Mouse (Mus musculus): ENCODE measurements at regions not wholly inside any gene's neighbourhood (a gene's known extent, or its start where the extent isn't known, plus 50 kb on each side); places are given as distances from the start of the nearest gene placed in this dataset.

DNA sequence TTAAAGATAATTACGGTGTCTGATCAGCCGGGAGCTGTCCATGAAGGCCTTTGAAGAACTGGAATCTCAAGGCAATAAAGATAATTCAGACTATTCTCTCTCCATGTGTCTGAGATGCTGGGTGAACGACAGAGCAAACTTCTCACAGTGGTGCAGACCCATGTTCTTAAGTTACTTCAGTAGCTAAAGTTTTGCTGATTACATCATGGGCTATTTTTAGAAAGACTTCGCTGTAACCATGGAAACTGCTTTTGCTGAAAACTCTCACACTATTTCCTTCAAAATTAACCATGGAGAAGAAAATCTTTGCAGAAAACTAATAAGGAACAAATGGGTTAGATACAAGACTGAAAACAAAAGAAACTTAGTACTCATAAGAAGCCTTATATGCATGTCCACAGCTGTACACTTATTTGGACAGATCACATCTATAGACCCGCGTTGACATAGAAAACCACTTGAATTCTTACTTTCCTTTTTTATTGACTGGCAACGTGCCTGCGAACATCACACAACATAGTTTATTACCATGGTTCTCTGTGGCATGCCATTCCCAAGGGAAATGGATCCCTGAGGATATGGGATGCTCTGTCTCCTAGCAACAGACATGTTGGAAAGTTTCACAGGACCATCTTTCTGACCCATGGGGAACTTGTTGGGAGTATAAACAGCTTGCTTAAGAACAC lies 432.8 kb upstream of the Tmpo start:
- TF ChIP-seq CTCF (conservative IDR thresholded peaks at IDR 0.05 in 1 of 2, IDR thresholded peaks at IDR 0.05 in 1 of 2; ENCODE audit: low read depth in 2 of 2, low read length in 2 of 2) = no peak
- no peak for TF ChIP-seq CHD1 (IDR thresholded peaks at IDR 0.05; ENCODE audit: low read depth, low read length)
- TF ChIP-seq SIN3A (IDR thresholded peaks at IDR 0.05; ENCODE audit: low read length) = no peak
- TF ChIP-seq MXI1 (IDR thresholded peaks at IDR 0.05; ENCODE audit: low read depth, low read length) = no peak
- TF ChIP-seq RAD21 (IDR thresholded peaks at IDR 0.05; ENCODE audit: low read depth, low read length) = no peak
- no peak for TF ChIP-seq ZNF384 (IDR thresholded peaks at IDR 0.05; ENCODE audit: low read depth, low read length)
- TF ChIP-seq KAT2A (IDR thresholded peaks at IDR 0.05; ENCODE audit: insufficient replicate concordance, low read length) = no peak
- TF ChIP-seq EP300 (IDR thresholded peaks at IDR 0.05; ENCODE audit: low read length) = no peak
- no peak for TF ChIP-seq USF2 (conservative IDR thresholded peaks at IDR 0.05; ENCODE audit: low read depth, low read length)
- TF ChIP-seq MAX (IDR thresholded peaks at IDR 0.05; ENCODE audit: low read length) = no peak
- TF ChIP-seq JUN (IDR thresholded peaks at IDR 0.05; ENCODE audit: insufficient read depth, low read depth, low read length) = no peak
- no peak for TF ChIP-seq NRF1 (IDR thresholded peaks at IDR 0.05; ENCODE audit: low read depth, low read length)
- TF ChIP-seq POLR2AphosphoS2 (IDR thresholded peaks at IDR 0.05; ENCODE audit: low read depth, low read length) = no peak
- TF ChIP-seq GABPA (IDR thresholded peaks at IDR 0.05; ENCODE audit: insufficient replicate concordance, low read depth, low read length) = no peak
- no peak for TF ChIP-seq HCFC1 (IDR thresholded peaks at IDR 0.05; ENCODE audit: low read depth, low read length)
- TF ChIP-seq E2F4 (IDR thresholded peaks at IDR 0.05; ENCODE audit: insufficient replicate concordance, low read depth, low read length) = no peak
- H3K27ac ChIP-seq (ENCODE audit: insufficient read depth, low read depth) = no peak overlapping the region
- no peaks in the 10 kb centered on the region for H3K27me3 ChIP-seq (replicated peaks)
- H3K9ac ChIP-seq (ENCODE audit: insufficient read depth, low read depth) = no peak overlapping the region
- no peaks in the 10 kb centered on the region for H3K36me3 ChIP-seq (replicated peaks in 1 of 2; ENCODE audit: control insufficient read depth in 1 of 2, insufficient read depth in 1 of 2, low read length in 1 of 2)
- H3K4me2 ChIP-seq (ENCODE audit: insufficient read depth, low read depth, poor library complexity, severe bottlenecking) = no peak overlapping the region
- dilution Hi-C loops (cut with MboI; ENCODE audit: extremely low pct_ligation_motif_present, extremely low pct_unique_long_range_greater_than_20kb, low sequenced_read_pairs) = no loop called here
- no peak for DNase-seq (ENCODE audit: extremely low read depth)
- H3K4me1 ChIP-seq (ENCODE audit: control insufficient read depth in 1 of 2, insufficient read depth in 2 of 2) = no peaks in the 10 kb centered on the region
- in situ Hi-C loops (cut with MboI; ENCODE audit: low pct_ligation_motif_present, low pct_unique_long_range_greater_than_20kb, low sequenced_read_pairs) = no loop called here
- no peaks in the 10 kb centered on the region for H3K79me2 ChIP-seq (replicated peaks; ENCODE audit: control insufficient read depth, extremely low read depth, insufficient read depth, poor library complexity, severe bottlenecking)
- H3K4me3 ChIP-seq (replicated peaks in 1 of 3; ENCODE audit: low read depth in 2 of 3, low read length in 2 of 3, poor library complexity in 1 of 3) = no peak overlapping the region
- H3K9me3 ChIP-seq (replicated peaks; ENCODE audit: low read length) = peaks cover 13% of the 10 kb centered on the region

DNA sequence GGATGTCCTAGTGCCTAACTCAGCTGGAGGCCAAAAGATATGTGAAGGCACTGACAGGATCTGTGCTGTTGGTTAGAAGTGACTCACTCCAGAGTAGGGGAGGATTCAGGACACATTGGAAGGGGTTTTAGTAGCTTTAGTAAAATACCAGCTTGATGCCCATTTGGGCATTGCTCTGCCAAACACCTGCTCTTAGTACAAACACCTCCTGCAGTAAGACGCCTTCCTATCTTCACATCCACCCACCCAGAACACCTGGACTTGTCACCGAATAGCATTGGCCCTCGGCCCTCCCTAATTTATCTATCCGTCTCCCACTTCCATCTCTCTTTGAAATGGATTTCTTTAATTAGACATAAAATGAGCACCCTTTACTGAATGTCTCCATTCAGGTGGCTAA lies 430.9 kb upstream of the Tmpo start:
- no peak overlapping the region for H3K9ac ChIP-seq (ENCODE audit: insufficient read depth, low read depth)
- no peaks in the 10 kb centered on the region for H3K36me3 ChIP-seq (replicated peaks in 1 of 2; ENCODE audit: control insufficient read depth in 1 of 2, insufficient read depth in 1 of 2, low read length in 1 of 2)
- H3K27me3 ChIP-seq (replicated peaks) = no peaks in the 10 kb centered on the region
- in situ Hi-C loops (cut with MboI; ENCODE audit: low pct_ligation_motif_present, low pct_unique_long_range_greater_than_20kb, low sequenced_read_pairs) = no loop called here
- no peak overlapping the region for H3K27ac ChIP-seq (ENCODE audit: insufficient read depth, low read depth)
- no peak overlapping the region for H3K4me2 ChIP-seq (ENCODE audit: insufficient read depth, low read depth, poor library complexity, severe bottlenecking)
- H3K4me1 ChIP-seq (ENCODE audit: control insufficient read depth in 1 of 2, insufficient read depth in 2 of 2) = no peaks in the 10 kb centered on the region
- no peaks in the 10 kb centered on the region for H3K79me2 ChIP-seq (replicated peaks; ENCODE audit: control insufficient read depth, extremely low read depth, insufficient read depth, poor library complexity, severe bottlenecking)
- H3K9me3 ChIP-seq (replicated peaks; ENCODE audit: low read length) = peaks cover 7% of the 10 kb centered on the region
- no peak for DNase-seq (ENCODE audit: extremely low read depth)
- dilution Hi-C loops (cut with MboI; ENCODE audit: extremely low pct_ligation_motif_present, extremely low pct_unique_long_range_greater_than_20kb, low sequenced_read_pairs) = no loop called here
- TF ChIP-seq ZMIZ1 (IDR thresholded peaks at IDR 0.05; ENCODE audit: low read depth, low read length) (no peak), ETS1 (conservative IDR thresholded peaks at IDR 0.05; ENCODE audit: low read depth, low read length) (no peak), POLR2AphosphoS2 (IDR thresholded peaks at IDR 0.05; ENCODE audit: low read depth, low read length) (no peak), POLR2A (IDR thresholded peaks at IDR 0.05; ENCODE audit: low read depth, low read length) (no peak), ZKSCAN1 (IDR thresholded peaks at IDR 0.05; ENCODE audit: borderline replicate concordance, low read depth, low read length) (no peak), MEF2A (IDR thresholded peaks at IDR 0.05; ENCODE audit: borderline replicate concordance, low read depth, low read length) (no peak), MAZ (IDR thresholded peaks at IDR 0.05; ENCODE audit: low read depth, low read length) (no peak), E2F4 (IDR thresholded peaks at IDR 0.05; ENCODE audit: insufficient replicate concordance, low read depth, low read length) (no peak), EP300 (IDR thresholded peaks at IDR 0.05; ENCODE audit: low read length) (no peak), PAX5 (IDR thresholded peaks at IDR 0.05; ENCODE audit: low read length) (no peak), HCFC1 (IDR thresholded peaks at IDR 0.05; ENCODE audit: low read depth, low read length) (no peak), KAT2A (IDR thresholded peaks at IDR 0.05; ENCODE audit: insufficient replicate concordance, low read length) (no peak), CHD2 (IDR thresholded peaks at IDR 0.05; ENCODE audit: low read length) (no peak), NELFE (IDR thresholded peaks at IDR 0.05; ENCODE audit: low read depth, low read length) (no peak), JUN (IDR thresholded peaks at IDR 0.05; ENCODE audit: insufficient read depth, low read depth, low read length) (no peak), NRF1 (IDR thresholded peaks at IDR 0.05; ENCODE audit: low read depth, low read length) (no peak), JUND (conservative IDR thresholded peaks at IDR 0.05; ENCODE audit: low read depth, low read length) (no peak), USF1 (IDR thresholded peaks at IDR 0.05; ENCODE audit: low read depth, low read length) (no peak), ZC3H11A (IDR thresholded peaks at IDR 0.05; ENCODE audit: low read depth, low read length) (no peak), ELF1 (IDR thresholded peaks at IDR 0.05; ENCODE audit: low read depth, low read length) (no peak)
- no peak overlapping the region for H3K4me3 ChIP-seq (replicated peaks in 1 of 3; ENCODE audit: low read depth in 2 of 3, low read length in 2 of 3, poor library complexity in 1 of 3)
